Mouse (Mus musculus) ES-CJ7 (cell line): ENCODE data around the gene Cib2.
"Not testable (repeated sequence)": the region's sequence is repeated elsewhere in the genome, so short reads cannot be mapped to it uniquely, and the experiment has no call there.

Experiments
- DNase-seq: peaks from one replicate; pipeline ENCODE4 v3.0.0; 2011; ENCODE audit warnings: low read depth, low spot score

Gene Cib2

GRCm38 (mm10) chr9:54559771-54560471, at the start of gene Cib2:
Gene Cib2 (minus strand): TSS chr9:54560218.
- DNase-seq = peak; percentile 46

- peak; percentile 64 for DNase-seq
These were observed 44.9 kb upstream of the Cib2 start for GRCm38 (mm10) chr9:54604886-54605285.

GRCm38 (mm10) chr9:54604131-54604654, 44.2 kb upstream of the Cib2 start:
- DNase-seq = no peak

GRCm38 (mm10) chr9:54602916-54603315, 42.9 kb upstream of the Cib2 start:
- no peak for DNase-seq

- DNase-seq = no peak
These were observed 42.4 kb upstream of the Cib2 start for GRCm38 (mm10) chr9:54602386-54602785.

- DNase-seq = no peak
These were observed 36.9 kb upstream of the Cib2 start for GRCm38 (mm10) chr9:54596752-54597465.

GRCm38 (mm10) chr9:54593652-54594051, 33.6 kb upstream of the Cib2 start:
- DNase-seq = peak; percentile 91

- DNase-seq = no peak
These were observed 27.8 kb upstream of the Cib2 start for GRCm38 (mm10) chr9:54587863-54588262.

- peak; percentile 96 for DNase-seq
These were observed 26.4 kb upstream of the Cib2 start, which contains the start of gene Idh3a for GRCm38 (mm10) chr9:54586199-54587061. Gene Idh3a (plus strand): TSS chr9:54586334.

GRCm38 (mm10) chr9:54585839-54586198, 25.8 kb upstream of the Cib2 start:
- DNase-seq = no peak

- DNase-seq = not testable (repeated sequence)
These were observed 24.1 kb upstream of the Cib2 start for GRCm38 (mm10) chr9:54584127-54584526.

GRCm38 (mm10) chr9:54583712-54584111, 23.7 kb upstream of the Cib2 start:
- no peak for DNase-seq

GRCm38 (mm10) chr9:54571130-54571839, 11.3 kb upstream of the Cib2 start:
- no peak for DNase-seq

GRCm38 (mm10) chr9:54568732-54569131, 8.7 kb upstream of the Cib2 start:
- peak; percentile 49 for DNase-seq

- DNase-seq = no peak
These were observed 6.9 kb upstream of the Cib2 start for GRCm38 (mm10) chr9:54566958-54567357.

- no peak for DNase-seq
These were observed 998 bp upstream of the Cib2 start for GRCm38 (mm10) chr9:54560831-54561601.

GRCm38 (mm10) chr9:54558731-54559130, 1.3 kb downstream of the Cib2 start:
- no peak for DNase-seq

GRCm38 (mm10) chr9:54555044-54555443, 5.0 kb downstream of the Cib2 start:
- DNase-seq = no peak

GRCm38 (mm10) chr9:54552409-54552808, 7.6 kb downstream of the Cib2 start:
- peak; percentile 59 for DNase-seq

- DNase-seq = no peak
These were observed 10.6 kb downstream of the Cib2 start for GRCm38 (mm10) chr9:54549433-54549832.
